In genomic region chr12:75745697-75746290, GRCm38 (mm10) we compare ENCODE assay signal across 11 mouse cellular contexts. TPM values are rescaled to one million over a fixed set of nuclear protein-coding genes. Genes with fewer than 3 reads are reported as not detected.
DNase-seq lines count a peak whose midpoint lies in the region; ATAC-seq and TF ChIP-seq lines count a peak whose summit lies in the region.
"Had no signal": no experiment of that assay in that cellular context is flagged by ENCODE, and none has a peak within 500 bp of the region (broad histone marks: within the 10 kb centered on the region; RNA-seq: fewer than 3 reads in every experiment).

No protein-coding gene starts in this region.

- 90% methylated on average over 14 of the region's 14 CpGs for WGBS in forebrain, embryonic 11.5 days
- 84% methylated on average over 14 of the region's 14 CpGs for WGBS in forebrain, embryonic 15.5 days
- WGBS in heart, embryonic 13.5 days, result 21% methylated on average over 14 of the region's 14 CpGs
- 18% methylated on average over 14 of the region's 14 CpGs for WGBS in liver, embryonic 12.5 days (ENCODE audit: insufficient replicate concordance)
- 73% methylated on average over 14 of the region's 14 CpGs for WGBS in embryonic facial prominence, embryonic 10.5 days

- no peak for DNase-seq in forebrain, embryonic 11.5 days (ENCODE audit: low spot score)
- no peak for DNase-seq in G1E (ENCODE audit: low spot score)
- no peak for DNase-seq in left cerebral cortex, postnatal 25 days (ENCODE audit: low spot score in 2 of 2)
- DNase-seq in embryonic facial prominence, embryonic 10.5 days (ENCODE audit: low spot score), result no peak
- no peak for DNase-seq in embryo, embryonic 9.5 days (ENCODE audit: extremely low spot score)
- DNase-seq: cerebellum, adult 18-20 months had no signal

- no peak overlapping the region for H3K4me3 ChIP-seq in forebrain, embryonic 11.5 days (ENCODE audit: low read depth, low read length)
- H3K4me3 ChIP-seq in forebrain, embryonic 15.5 days, result no peak overlapping the region
- no peak overlapping the region; the same call in 1 of the 2 replicates for H3K4me3 ChIP-seq in G1E (ENCODE audit: low read depth, low read length)
- no peak overlapping the region for H3K4me3 ChIP-seq in heart, embryonic 13.5 days
- no peak overlapping the region for H3K4me3 ChIP-seq in liver, embryonic 12.5 days
- no peak overlapping the region for H3K4me3 ChIP-seq in embryonic facial prominence, embryonic 10.5 days
- H3K4me3 ChIP-seq: left cerebral cortex, adult 2 months had no signal

- TF ChIP-seq CTCF in G1E (IDR thresholded peaks at IDR 0.05; ENCODE audit: low read depth, low read length), result no peak

- ATAC-seq in forebrain, embryonic 11.5 days (replicated peaks; ENCODE audit: low FRiP score), result no peak
- no peak for ATAC-seq in forebrain, embryonic 15.5 days (replicated peaks)
- peak; percentile 43 for ATAC-seq in G1E (ENCODE audit: extremely low read depth, insufficient number of reproducible peaks, low FRiP score, poor library complexity, severe bottlenecking)
- ATAC-seq in heart, embryonic 13.5 days (ENCODE audit: extremely low read depth, insufficient number of reproducible peaks, low FRiP score, low TSS enrichment), result peak; percentile 70; the same call in 1 of the 2 replicates
- ATAC-seq in liver, embryonic 12.5 days, result peak; percentile 71
- ATAC-seq: forebrain, embryonic 14.5 days had no signal

- H3K27ac ChIP-seq in forebrain, embryonic 11.5 days (ENCODE audit: low read depth, low read length), result 0 out of 2 replicates have a peak overlapping the region, but pooled peaks have one; percentile 12
- no peak overlapping the region for H3K27ac ChIP-seq in forebrain, embryonic 15.5 days (replicated peaks)
- H3K27ac ChIP-seq in heart, embryonic 13.5 days (replicated peaks), result peak overlapping the region; percentile 71
- H3K27ac ChIP-seq in liver, embryonic 12.5 days, result no peak overlapping the region
- H3K27ac ChIP-seq in embryonic facial prominence, embryonic 10.5 days (replicated peaks), result no peak overlapping the region
- H3K27ac ChIP-seq: left cerebral cortex, adult 2 months had no signal

- no peaks in the 10 kb centered on the region for H3K4me1 ChIP-seq in forebrain, embryonic 11.5 days (replicated peaks; ENCODE audit: control insufficient read depth, insufficient read depth, low read length)
- H3K4me1 ChIP-seq in forebrain, embryonic 15.5 days, result no peaks in the 10 kb centered on the region
- peaks cover 8% of the 10 kb centered on the region; the same call in 1 of the 2 replicates for H3K4me1 ChIP-seq in G1E (ENCODE audit: insufficient read depth, low read depth, low read length)
- peaks cover 31% of the 10 kb centered on the region for H3K4me1 ChIP-seq in heart, embryonic 13.5 days
- H3K4me1 ChIP-seq in liver, embryonic 12.5 days, result peaks cover 15% of the 10 kb centered on the region
- H3K4me1 ChIP-seq in embryonic facial prominence, embryonic 10.5 days, result 0 out of 2 replicates have a peak, but pooled peaks cover 3% of the 10 kb centered on the region

- no peaks in the 10 kb centered on the region for H3K9me3 ChIP-seq in forebrain, embryonic 11.5 days (ENCODE audit: control insufficient read depth, low read length)
- no peaks in the 10 kb centered on the region for H3K9me3 ChIP-seq in forebrain, embryonic 15.5 days
- no peaks in the 10 kb centered on the region for H3K9me3 ChIP-seq in G1E (replicated peaks)
- no peaks in the 10 kb centered on the region for H3K9me3 ChIP-seq in heart, embryonic 13.5 days
- H3K9me3 ChIP-seq in liver, embryonic 12.5 days (replicated peaks), result no peaks in the 10 kb centered on the region
- H3K9me3 ChIP-seq in embryonic facial prominence, embryonic 10.5 days, result no peaks in the 10 kb centered on the region

- no peaks in the 10 kb centered on the region for H3K36me3 ChIP-seq in forebrain, embryonic 11.5 days (ENCODE audit: control insufficient read depth, insufficient read depth, low read length)
- H3K36me3 ChIP-seq in forebrain, embryonic 15.5 days, result no peaks in the 10 kb centered on the region
- no peaks in the 10 kb centered on the region for H3K36me3 ChIP-seq in G1E (replicated peaks)
- no peaks in the 10 kb centered on the region for H3K36me3 ChIP-seq in heart, embryonic 13.5 days
- no peaks in the 10 kb centered on the region for H3K36me3 ChIP-seq in liver, embryonic 12.5 days
- no peaks in the 10 kb centered on the region for H3K36me3 ChIP-seq in embryonic facial prominence, embryonic 10.5 days (replicated peaks)

- H3K4me2 ChIP-seq in forebrain, embryonic 11.5 days (ENCODE audit: low read depth, low read length, severe bottlenecking), result no peak overlapping the region
- no peak overlapping the region for H3K4me2 ChIP-seq in forebrain, embryonic 15.5 days (replicated peaks)
- H3K4me2 ChIP-seq in heart, embryonic 13.5 days, result peak overlapping the region; percentile 53
- peak overlapping the region; percentile 37 for H3K4me2 ChIP-seq in liver, embryonic 12.5 days

- no peak overlapping the region for H3K9ac ChIP-seq in forebrain, embryonic 11.5 days (ENCODE audit: low read length)
- no peak overlapping the region for H3K9ac ChIP-seq in forebrain, embryonic 15.5 days (replicated peaks)
- no peak overlapping the region for H3K9ac ChIP-seq in heart, embryonic 13.5 days
- no peak overlapping the region for H3K9ac ChIP-seq in liver, embryonic 12.5 days

- H3K27me3 ChIP-seq in forebrain, embryonic 11.5 days (ENCODE audit: control insufficient read depth, insufficient read depth, low read length), result no peaks in the 10 kb centered on the region
- no peaks in the 10 kb centered on the region for H3K27me3 ChIP-seq in forebrain, embryonic 15.5 days
- H3K27me3 ChIP-seq in G1E (ENCODE audit: insufficient read depth, low read length), result peaks cover 9% of the 10 kb centered on the region
- H3K27me3 ChIP-seq in heart, embryonic 13.5 days (replicated peaks), result no peaks in the 10 kb centered on the region
- H3K27me3 ChIP-seq in liver, embryonic 12.5 days (replicated peaks), result peaks cover 9% of the 10 kb centered on the region; the same call in 1 of the 2 replicates
- peaks cover 6% of the 10 kb centered on the region; the same call in 1 of the 2 replicates for H3K27me3 ChIP-seq in embryonic facial prominence, embryonic 10.5 days (replicated peaks; ENCODE audit: low read depth, poor library complexity, severe bottlenecking)

- intact Hi-C loops in left cerebral cortex, postnatal 25 days (cut with DNase I), result no loop called here

RNA-seq across cellular contexts. Expression of gene Sgpp1, which starts 10.3 kb away (rescaled TPM):
- polyA plus RNA-seq in forebrain, embryonic 11.5 days (2014; fragmentation: Nextera tagmentation; extraction: Ambion mirVana), result 9.2 and 10.2 TPM in 2 replicates
- 14.8 and 15.8 TPM in 2 replicates for polyA plus RNA-seq in forebrain, embryonic 15.5 days (2015; fragmentation: Nextera tagmentation; extraction: Ambion mirVana)
- total RNA-seq in G1E (2014; fragmentation: Nextera tagmentation), result 23.6 and 31.0 TPM in 2 replicates
- 16.4 and 16.8 TPM in 2 replicates for total RNA-seq in G1E (2017)
- polyA plus RNA-seq in G1E (2012), result 5.3 and 5.6 TPM in 2 replicates
- 13.3 and 16.2 TPM in 2 replicates for polyA plus RNA-seq in heart, embryonic 13.5 days (2015; fragmentation: Nextera tagmentation; extraction: Ambion mirVana)
- 22.3 and 22.7 TPM in 2 replicates for polyA plus RNA-seq in liver, embryonic 12.5 days (2016; fragmentation: Nextera tagmentation; extraction: Ambion mirVana)
- total RNA-seq in left cerebral cortex, postnatal 25 days (2021), result 10 to 100 TPM; 30.2 to 31.4 TPM
- 6.0 and 6.5 TPM in 2 replicates for polyA plus RNA-seq in embryonic facial prominence, embryonic 10.5 days (2016; fragmentation: Nextera tagmentation; extraction: Ambion mirVana)

Comparison
In these comparisons a context has a peak if more than half of its experiments do, and no peak if none do; other contexts are left out.
1. H3K27ac ChIP-seq: peak in forebrain, embryonic 11.5 days (single experiment) and heart, embryonic 13.5 days (single experiment); none in forebrain, embryonic 15.5 days (single experiment), liver, embryonic 12.5 days (single experiment) and embryonic facial prominence, embryonic 10.5 days (single experiment).
2. ATAC-seq: peak in G1E (single experiment), heart, embryonic 13.5 days (single experiment) and liver, embryonic 12.5 days (single experiment); none in forebrain, embryonic 11.5 days (single experiment) and forebrain, embryonic 15.5 days (single experiment).
3. H3K4me2 ChIP-seq: peak in heart, embryonic 13.5 days (single experiment) and liver, embryonic 12.5 days (single experiment); none in forebrain, embryonic 11.5 days (single experiment) and forebrain, embryonic 15.5 days (single experiment).